ENCODE assay signal across 11 mouse cellular contexts in the genomic region with DNA sequence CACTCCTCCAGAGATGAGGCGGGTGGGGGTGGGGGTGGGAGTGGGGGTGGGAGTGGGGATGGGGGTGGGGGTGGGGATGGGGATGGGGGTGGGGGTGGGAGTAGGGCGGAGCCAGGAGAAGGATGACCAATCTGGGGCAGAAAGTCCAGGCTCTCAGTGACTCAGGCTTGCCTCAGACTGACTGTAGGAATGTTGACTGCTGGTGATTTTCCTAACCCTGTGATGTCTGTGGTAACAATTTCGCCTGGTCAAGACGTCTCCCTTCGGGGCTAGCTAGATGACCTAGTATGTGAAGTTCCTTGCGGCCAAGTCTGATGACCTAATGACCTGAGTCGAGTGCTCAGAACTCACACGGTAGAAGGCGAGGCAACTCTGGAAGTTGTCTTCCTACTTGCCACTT. TPM values are rescaled to one million over a fixed set of nuclear protein-coding genes. Genes with fewer than 3 reads are reported as not detected.
DNase-seq lines count a peak whose midpoint lies in the region; ATAC-seq and TF ChIP-seq lines count a peak whose summit lies in the region.
"Had no signal": no experiment of that assay in that cellular context is flagged by ENCODE, and none has a peak within 500 bp of the region (broad histone marks: within the 10 kb centered on the region; RNA-seq: fewer than 3 reads in every experiment).

No protein-coding gene starts in this region.

- no peaks in the 10 kb centered on the region for H3K36me3 ChIP-seq in midbrain, embryonic 14.5 days (ENCODE audit: control insufficient read depth, insufficient read depth, low read length)
- H3K36me3 ChIP-seq in midbrain, postnatal 0 days (ENCODE audit: insufficient read depth, low read length): no peaks in the 10 kb centered on the region
- H3K36me3 ChIP-seq in intestine, embryonic 16.5 days (ENCODE audit: control insufficient read depth, insufficient read depth, low read length): no peaks in the 10 kb centered on the region
- H3K36me3 ChIP-seq in stomach, postnatal 0 days (ENCODE audit: control insufficient read depth, insufficient read depth, low read length): no peaks in the 10 kb centered on the region
- H3K36me3 ChIP-seq: G1E had no signal

- peak; percentile 27; the same call in 1 of the 2 replicates for ATAC-seq in midbrain, embryonic 14.5 days (ENCODE audit: low FRiP score, low TSS enrichment)
- no peak for ATAC-seq in midbrain, postnatal 0 days (ENCODE audit: low FRiP score)
- ATAC-seq in intestine, embryonic 16.5 days: peak; percentile 69
- ATAC-seq in stomach, postnatal 0 days (ENCODE audit: low FRiP score, low TSS enrichment): peak; percentile 75
- ATAC-seq: forebrain, embryonic 13.5 days had no signal

- no peak overlapping the region for H3K9ac ChIP-seq in midbrain, embryonic 14.5 days (replicated peaks; ENCODE audit: low read length)
- no peak overlapping the region for H3K9ac ChIP-seq in midbrain, postnatal 0 days (replicated peaks; ENCODE audit: low read length, poor library complexity, severe bottlenecking)
- no peak overlapping the region for H3K9ac ChIP-seq in intestine, embryonic 16.5 days (ENCODE audit: low read depth, low read length)
- H3K9ac ChIP-seq in stomach, postnatal 0 days (ENCODE audit: low read length): no peak overlapping the region
- H3K9ac ChIP-seq: forebrain, embryonic 13.5 days had no signal

- no peak overlapping the region for H3K27ac ChIP-seq in midbrain, embryonic 14.5 days (replicated peaks; ENCODE audit: low read depth, low read length)
- no peak overlapping the region for H3K27ac ChIP-seq in midbrain, postnatal 0 days (ENCODE audit: low read depth, low read length)
- peak overlapping the region; percentile 81 for H3K27ac ChIP-seq in intestine, embryonic 16.5 days (ENCODE audit: low read length)
- H3K27ac ChIP-seq in stomach, postnatal 0 days (replicated peaks): peak overlapping the region; percentile 82
- H3K27ac ChIP-seq: forebrain, embryonic 13.5 days had no signal

- H3K4me1 ChIP-seq in midbrain, embryonic 14.5 days (ENCODE audit: control insufficient read depth, insufficient read depth, low read length): no peaks in the 10 kb centered on the region
- H3K4me1 ChIP-seq in midbrain, postnatal 0 days (ENCODE audit: insufficient read depth, low read length): no peaks in the 10 kb centered on the region
- H3K4me1 ChIP-seq in intestine, embryonic 16.5 days (ENCODE audit: control insufficient read depth, insufficient read depth, low read length): 0 out of 2 replicates have a peak, but pooled peaks cover 6% of the 10 kb centered on the region
- H3K4me1 ChIP-seq in stomach, postnatal 0 days (replicated peaks; ENCODE audit: control insufficient read depth, insufficient read depth): no peaks in the 10 kb centered on the region
- H3K4me1 ChIP-seq: forebrain, embryonic 13.5 days had no signal

- no peaks in the 10 kb centered on the region for H3K9me3 ChIP-seq in midbrain, embryonic 14.5 days (ENCODE audit: control insufficient read depth, low read length)
- H3K9me3 ChIP-seq in midbrain, postnatal 0 days (ENCODE audit: low read length): no peaks in the 10 kb centered on the region
- no peaks in the 10 kb centered on the region for H3K9me3 ChIP-seq in intestine, embryonic 16.5 days (ENCODE audit: control insufficient read depth, low read length)
- H3K9me3 ChIP-seq in stomach, postnatal 0 days (ENCODE audit: control insufficient read depth, low read length): no peaks in the 10 kb centered on the region
- H3K9me3 ChIP-seq: forebrain, embryonic 13.5 days had no signal

- no peak for TF ChIP-seq EP300 in stomach, postnatal 0 days (optimal IDR thresholded peaks at IDR 0.05)

- H3K4me2 ChIP-seq in midbrain, embryonic 14.5 days (ENCODE audit: low read length): no peak overlapping the region
- H3K4me2 ChIP-seq in midbrain, postnatal 0 days (ENCODE audit: low read depth, low read length, poor library complexity, severe bottlenecking): no peak overlapping the region
- 0 out of 2 replicates have a peak overlapping the region, but pooled peaks have one; percentile 17 for H3K4me2 ChIP-seq in intestine, embryonic 16.5 days (ENCODE audit: low read depth, low read length)
- no peak overlapping the region for H3K4me2 ChIP-seq in stomach, postnatal 0 days (replicated peaks; ENCODE audit: low read depth)
- H3K4me2 ChIP-seq: forebrain, embryonic 13.5 days had no signal

- no peak for TF ChIP-seq CTCF in midbrain, postnatal 0 days (IDR thresholded peaks at IDR 0.05)
- no peak for TF ChIP-seq CTCF in stomach, postnatal 0 days (IDR thresholded peaks at IDR 0.05; ENCODE audit: low read depth)

- no peak overlapping the region for H3K4me3 ChIP-seq in midbrain, embryonic 14.5 days (replicated peaks; ENCODE audit: low read depth, low read length)
- no peak overlapping the region for H3K4me3 ChIP-seq in midbrain, postnatal 0 days (ENCODE audit: low read depth, low read length)
- H3K4me3 ChIP-seq in intestine, embryonic 16.5 days (ENCODE audit: low read length): no peak overlapping the region
- no peak overlapping the region for H3K4me3 ChIP-seq in stomach, postnatal 0 days (ENCODE audit: low read depth, low read length)
- H3K4me3 ChIP-seq: forebrain, embryonic 13.5 days had no signal

- DNase-seq in midbrain, embryonic 14.5 days: no peak
- no peak for DNase-seq in midbrain, postnatal 0 days (ENCODE audit: low spot score)
- DNase-seq in kidney, postnatal 25 days: peak; percentile 17 to 54
- peak; percentile 50 for DNase-seq in stomach, postnatal 0 days (ENCODE audit: low spot score)
- no peak for DNase-seq in spleen, postnatal 14 days (ENCODE audit: low spot score in 2 of 2)
- no peak for DNase-seq in frontal cortex, postnatal 10 days (ENCODE audit: low spot score in 2 of 2)
- DNase-seq: gastrocnemius, postnatal 10 days; retina, postnatal 1 day had no signal

- no peaks in the 10 kb centered on the region for H3K27me3 ChIP-seq in midbrain, embryonic 14.5 days (ENCODE audit: control insufficient read depth, insufficient read depth, low read length)
- H3K27me3 ChIP-seq in midbrain, postnatal 0 days (ENCODE audit: insufficient read depth, low read length): no peaks in the 10 kb centered on the region
- H3K27me3 ChIP-seq in intestine, embryonic 16.5 days (replicated peaks; ENCODE audit: control insufficient read depth, insufficient read depth, low read length): no peaks in the 10 kb centered on the region
- H3K27me3 ChIP-seq in stomach, postnatal 0 days (ENCODE audit: control insufficient read depth, insufficient read depth, low read length): no peaks in the 10 kb centered on the region
- H3K27me3 ChIP-seq: forebrain, embryonic 13.5 days had no signal

- WGBS in midbrain, embryonic 14.5 days: 81% methylated on average over 9 of the region's 9 CpGs
- 84% methylated on average over 9 of the region's 9 CpGs for WGBS in midbrain, postnatal 0 days
- 42% methylated on average over 9 of the region's 9 CpGs for WGBS in intestine, embryonic 16.5 days
- WGBS in stomach, postnatal 0 days: 44% methylated on average over 9 of the region's 9 CpGs

RNA-seq across cellular contexts. Expression of a gene that starts 32.9 kb away (rescaled TPM):
- 9.8 and 11.3 TPM in 2 replicates for polyA plus RNA-seq in midbrain, embryonic 14.5 days (2014; fragmentation: Nextera tagmentation; extraction: Ambion mirVana)
- 15.5 and 21.2 TPM in 2 replicates for total RNA-seq in midbrain, postnatal 0 days (2014; rRNA removed)
- 4.5 and 5.9 TPM in 2 replicates for polyA plus RNA-seq in midbrain, postnatal 0 days (2015; fragmentation: Nextera tagmentation; extraction: Ambion mirVana)
- 26.8 and 29.5 TPM in 2 replicates for polyA plus RNA-seq in intestine, embryonic 16.5 days (2015; fragmentation: Nextera tagmentation; extraction: Ambion mirVana)
- 26.3 and 29.4 TPM in 2 replicates for polyA plus RNA-seq in stomach, postnatal 0 days (2015; fragmentation: Nextera tagmentation; extraction: Ambion mirVana)

Comparison
In these comparisons a context has a peak if more than half of its experiments do, and no peak if none do; other contexts are left out.
1. DNase-seq: peak in kidney, postnatal 25 days (2 of 2) and stomach, postnatal 0 days (single experiment); none in midbrain, embryonic 14.5 days (single experiment), midbrain, postnatal 0 days (single experiment), spleen, postnatal 14 days (0 of 2) and frontal cortex, postnatal 10 days (0 of 2).
2. H3K27ac ChIP-seq: peak in intestine, embryonic 16.5 days (single experiment) and stomach, postnatal 0 days (single experiment); none in midbrain, embryonic 14.5 days (single experiment) and midbrain, postnatal 0 days (single experiment).